Mouse (Mus musculus): Measurements from ENCODE around the gene Sf3b4.
A peak's percentile ranks its signal among the peaks of the same experiment; 100 is the strongest.
"Not testable (repeated sequence)": the region's sequence is repeated elsewhere in the genome, so short reads cannot be mapped to it uniquely, and the experiment has no call there.

Gene Sf3b4

DNA sequence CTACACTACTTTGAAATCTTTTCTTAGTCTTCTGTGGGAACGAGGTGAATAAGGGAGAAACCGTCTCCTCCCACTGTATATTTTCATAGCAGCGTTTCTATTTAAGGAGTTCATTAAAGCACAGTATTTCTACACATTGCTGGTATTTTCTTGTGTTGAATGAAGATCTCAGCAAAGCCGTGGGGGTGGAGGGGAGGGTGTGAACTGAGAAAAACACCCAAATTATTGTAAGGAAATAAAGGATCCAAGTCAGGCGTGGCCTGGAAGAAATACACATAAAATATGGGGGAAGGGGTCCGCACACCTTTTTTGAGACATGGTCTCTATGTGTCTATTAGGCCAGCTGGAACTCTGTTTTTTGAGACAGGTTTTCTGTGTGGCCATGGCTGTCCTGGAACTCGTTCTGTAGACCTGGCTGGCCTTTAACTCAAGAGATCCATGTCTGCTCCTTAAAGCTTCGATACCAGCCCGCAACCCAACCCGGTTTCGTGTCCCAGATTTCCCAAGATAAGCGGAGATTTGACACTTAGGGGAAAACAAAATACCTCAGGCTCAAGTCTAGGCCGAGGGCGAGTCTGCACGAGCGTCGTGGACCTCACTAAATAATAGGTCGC is 442 bp upstream of the Sf3b4 start:
- no peak for DNase-seq (ENCODE audit: inconsistent age in 2 of 2, low spot score in 1 of 2)

DNA sequence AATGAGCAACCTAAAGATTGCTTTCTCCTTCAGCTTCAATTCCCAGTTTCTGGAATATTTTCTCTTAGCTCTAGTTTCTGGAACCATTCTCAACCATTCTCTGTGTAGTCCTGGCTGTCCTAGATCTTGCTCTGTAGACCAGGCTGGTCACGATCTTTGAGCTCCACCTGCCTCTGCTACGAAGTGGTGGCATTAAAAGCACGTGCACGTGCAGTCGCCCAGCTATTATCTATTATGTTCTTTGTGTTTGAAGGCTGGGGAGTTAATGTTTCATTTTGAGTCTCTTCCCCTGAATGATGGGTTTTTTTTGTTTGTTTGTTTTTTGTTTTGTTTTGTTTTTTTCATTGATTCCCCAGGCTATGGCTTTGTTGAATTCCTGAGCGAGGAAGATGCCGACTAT is 1.1 kb downstream of the Sf3b4 start:
- DNase-seq (ENCODE audit: inconsistent age in 2 of 2, low spot score in 1 of 2): no peak

DNA sequence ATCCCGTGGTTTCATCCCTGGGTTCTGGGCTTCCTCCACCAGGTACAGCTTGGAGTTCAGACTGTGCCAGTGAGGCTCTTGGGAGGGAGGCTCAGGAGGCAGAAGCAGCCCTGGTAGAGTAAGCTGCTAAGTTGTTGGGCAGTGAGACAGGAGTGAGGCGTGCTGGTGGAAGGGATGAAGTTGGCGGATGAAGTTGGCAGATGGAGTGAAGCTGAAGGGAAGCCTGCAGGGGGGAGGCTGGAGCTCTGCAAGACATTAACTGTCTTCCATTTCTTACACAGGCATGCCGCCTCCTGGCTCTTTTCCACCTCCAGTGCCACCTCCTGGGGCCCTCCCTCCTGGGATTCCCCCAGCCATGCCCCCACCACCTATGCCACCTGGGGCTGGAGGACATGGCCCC is 1.9 kb downstream of the Sf3b4 start:
- peak in 1 of 2 experiments; percentile 40 for DNase-seq (ENCODE audit: inconsistent age in 2 of 2, low spot score in 1 of 2)

DNA sequence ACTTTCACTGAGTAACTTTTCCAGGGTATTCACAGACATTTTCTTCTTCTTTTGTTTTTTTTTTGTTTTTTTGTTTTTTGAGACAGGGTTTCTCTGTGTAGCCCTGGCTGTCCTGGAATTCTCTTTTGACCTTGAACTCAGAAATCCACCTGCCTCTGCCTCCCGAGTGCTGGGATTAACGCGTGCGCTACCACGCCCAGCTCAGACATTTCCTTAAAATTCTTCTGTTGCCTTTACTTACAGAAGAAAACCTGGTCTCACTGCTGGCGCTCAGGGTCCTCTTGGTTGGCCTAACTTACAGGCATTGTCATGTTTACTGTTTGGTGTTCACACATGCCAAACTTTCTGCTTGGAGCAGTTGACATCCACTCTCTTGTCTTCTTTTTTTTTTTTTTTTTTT is 3.1 kb downstream of the Sf3b4 start:
- no peak for DNase-seq (ENCODE audit: inconsistent age in 2 of 2, low spot score in 1 of 2)

DNA sequence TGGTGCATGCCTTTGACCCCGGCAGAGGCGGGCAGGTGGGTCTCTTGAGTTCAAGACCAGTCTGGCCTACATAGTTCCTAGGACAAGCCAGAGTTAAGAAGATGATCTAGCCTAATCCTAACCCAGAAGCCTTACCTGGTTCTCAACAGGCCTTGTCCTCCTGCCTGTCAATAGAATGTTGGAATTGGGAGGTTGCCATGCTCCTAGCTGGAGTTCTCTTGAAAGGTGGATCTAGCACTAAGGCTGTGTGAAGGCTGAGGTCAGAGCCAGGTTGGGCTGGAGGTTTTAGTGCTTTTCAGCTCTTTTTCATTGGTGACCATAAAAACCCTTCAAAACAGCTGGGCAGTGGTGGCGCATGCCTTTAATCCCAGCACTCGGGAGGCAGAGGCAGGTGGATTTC is 6.3 kb downstream of the Sf3b4 start:
- DNase-seq (ENCODE audit: inconsistent age in 2 of 2, low spot score in 1 of 2): no peak

DNA sequence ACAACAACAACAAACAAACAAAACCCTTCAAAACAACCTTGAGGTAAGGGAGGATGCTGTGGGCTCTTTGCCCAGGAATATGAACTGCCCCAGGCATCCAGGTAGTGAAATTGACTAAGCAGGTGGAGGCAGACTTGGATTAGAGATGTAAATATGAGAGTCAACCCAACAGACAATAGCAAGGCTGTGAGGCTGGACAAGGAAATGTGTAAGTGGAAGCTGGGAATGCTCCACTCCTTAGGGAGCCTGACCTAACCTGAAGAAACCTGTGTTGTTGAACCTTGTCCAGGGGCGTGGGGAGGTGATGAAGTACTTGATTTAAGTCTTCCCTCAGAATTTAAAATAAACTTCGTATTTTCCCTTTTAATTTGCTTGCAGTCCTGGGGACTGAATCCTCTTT is 6.8 kb downstream of the Sf3b4 start:
- no peak for DNase-seq (ENCODE audit: inconsistent age in 2 of 2, low spot score in 1 of 2)

DNA sequence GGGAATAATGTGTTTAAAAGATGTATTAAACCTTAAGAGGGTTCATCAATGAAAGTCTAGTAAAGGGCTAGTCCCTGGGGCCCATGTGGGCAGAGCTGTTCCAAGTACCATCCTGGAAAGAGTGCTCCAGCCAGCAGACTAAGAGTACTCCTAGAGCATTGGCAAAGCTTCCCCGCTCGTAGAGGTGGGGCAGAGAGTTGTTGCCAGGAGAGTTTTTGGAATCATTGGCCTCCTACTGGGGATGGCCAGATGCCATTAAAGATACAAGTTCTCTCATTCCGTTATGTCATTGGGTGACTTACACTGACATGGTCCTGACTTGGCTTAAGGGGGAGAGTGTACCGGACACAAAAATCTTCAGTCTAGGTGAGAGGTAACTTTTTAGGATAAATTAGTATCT is 7.4 kb downstream of the Sf3b4 start:
- DNase-seq (ENCODE audit: inconsistent age in 2 of 2, low spot score in 1 of 2): peak; percentile 35 to 73

DNA sequence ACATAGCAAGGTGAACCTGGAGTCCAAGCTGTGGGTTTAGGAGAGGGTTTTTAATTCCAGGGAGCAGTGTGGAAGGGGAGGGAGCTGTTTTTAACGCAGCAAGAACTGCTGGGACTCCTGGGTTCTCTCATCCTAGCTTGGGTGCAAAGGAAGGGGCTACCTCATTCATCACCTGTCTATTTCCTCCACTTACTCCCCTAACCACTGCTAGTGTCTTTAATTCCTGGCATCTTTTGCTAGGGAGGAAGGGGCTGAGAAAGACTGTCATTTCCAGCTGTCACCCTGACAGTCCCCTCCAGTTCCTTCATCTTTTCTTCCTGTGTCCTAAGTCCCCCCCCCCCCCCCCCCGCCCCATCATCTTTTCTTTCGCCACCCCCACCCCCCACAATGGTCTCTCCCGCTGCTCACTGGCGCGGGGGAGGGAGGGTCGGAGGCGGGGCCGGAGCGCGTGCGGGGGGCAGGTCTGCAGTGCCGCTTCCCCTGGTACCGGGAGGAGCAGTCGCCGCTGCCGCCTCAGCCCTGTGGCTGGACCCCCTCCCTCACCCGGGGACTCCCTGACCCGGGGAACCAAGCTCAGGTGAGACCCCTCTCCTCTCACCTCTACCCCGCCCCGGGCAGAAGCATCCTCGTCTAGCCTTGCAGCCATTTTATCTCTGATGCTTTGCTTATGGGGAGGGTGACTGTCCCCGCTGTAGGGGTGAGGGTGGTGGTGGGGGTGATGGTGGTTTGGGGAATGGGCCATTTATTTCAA is 8.8 kb downstream of the Sf3b4 start, which contains the start of gene Sv2a:
Gene Sv2a (plus strand): TSS at position 425 of the 751 bp plus-strand sequence.
- DNase-seq (ENCODE audit: inconsistent age in 2 of 2, low spot score in 1 of 2): peak; percentile 44 to 72

DNA sequence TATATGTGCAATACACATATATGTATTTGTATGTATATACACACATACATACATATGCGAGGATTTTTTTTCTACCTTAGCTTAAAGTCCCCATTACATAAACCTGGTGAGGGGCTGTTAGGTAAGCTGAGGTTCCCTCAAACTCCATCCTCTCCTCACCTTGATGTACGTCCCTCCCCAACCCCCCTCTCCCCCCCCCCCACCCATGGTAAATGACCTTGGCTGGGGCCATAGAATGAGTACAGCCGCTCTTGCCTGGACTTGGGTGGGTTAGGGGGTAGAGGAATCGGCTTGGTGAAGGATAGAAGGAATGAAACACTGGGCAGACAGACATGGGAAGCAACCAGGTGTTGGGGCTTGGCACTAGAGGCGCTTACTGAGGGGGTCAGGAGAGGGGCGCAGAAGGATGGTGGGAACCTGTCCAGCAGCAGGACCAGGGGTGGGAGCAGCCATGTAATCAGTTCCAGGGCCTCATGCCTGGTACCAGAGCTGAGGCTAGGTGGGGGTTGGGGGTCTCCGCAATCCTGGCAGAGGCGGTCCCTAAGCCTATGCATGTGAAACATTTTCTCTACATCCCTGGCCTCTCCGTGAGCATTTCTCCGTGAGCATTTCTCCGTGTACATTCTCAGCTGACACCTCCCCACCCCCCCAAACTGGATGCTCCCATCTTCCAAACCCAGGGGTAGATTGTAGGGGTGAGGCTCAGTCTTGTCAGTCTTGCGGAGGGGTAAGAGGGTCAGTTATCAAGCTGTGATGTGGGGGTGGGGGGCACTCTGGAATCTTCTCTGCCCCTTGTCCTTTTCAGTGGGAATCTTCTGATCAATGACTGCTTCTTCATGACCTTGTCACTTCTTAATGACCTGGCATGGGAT is 9.6 kb downstream of the Sf3b4 start:
- DNase-seq (ENCODE audit: inconsistent age in 2 of 2, low spot score in 1 of 2): no peak

DNA sequence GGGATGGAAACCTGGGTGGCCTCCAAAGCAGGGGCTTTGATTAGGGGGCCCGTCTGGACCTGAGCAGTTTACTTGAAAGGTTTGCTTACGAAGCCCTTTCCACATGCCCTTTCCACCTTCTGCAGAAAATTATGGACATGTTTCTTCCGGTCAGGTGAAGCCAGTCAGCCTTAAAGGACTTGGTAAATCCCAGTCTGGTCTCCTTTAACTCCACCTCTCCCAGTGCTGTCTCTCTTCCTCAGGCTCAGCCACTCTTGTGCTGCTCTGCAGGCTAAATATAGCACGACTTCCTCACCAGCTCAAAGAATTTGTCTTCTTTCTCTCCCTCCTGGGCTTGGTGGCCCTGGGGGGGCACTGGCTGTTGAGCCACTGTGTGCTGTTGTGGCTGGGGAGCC is 10.2 kb downstream of the Sf3b4 start:
- no peak for DNase-seq (ENCODE audit: inconsistent age in 2 of 2, low spot score in 1 of 2)

DNA sequence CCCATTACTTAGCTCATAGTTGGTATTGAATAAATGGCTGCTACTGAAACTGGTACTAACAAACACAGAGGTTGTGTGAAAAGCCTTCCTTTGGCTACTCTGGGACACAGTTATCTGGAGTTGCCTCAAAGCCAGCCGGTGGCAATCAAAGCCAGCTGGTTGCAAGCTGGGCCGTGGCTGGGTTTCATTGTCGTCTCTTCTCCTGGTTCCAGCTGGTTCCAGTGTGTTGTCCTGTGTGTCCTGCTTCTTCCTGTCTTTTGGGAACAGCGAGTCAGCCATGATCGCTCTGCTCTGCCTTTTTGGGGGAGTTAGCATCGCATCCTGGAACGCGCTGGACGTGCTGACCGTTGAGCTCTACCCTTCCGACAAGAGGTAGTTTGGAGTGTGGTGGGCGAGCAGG is 20.8 kb downstream of the Sf3b4 start:
- DNase-seq (ENCODE audit: inconsistent age in 2 of 2, low spot score in 1 of 2): no peak

DNA sequence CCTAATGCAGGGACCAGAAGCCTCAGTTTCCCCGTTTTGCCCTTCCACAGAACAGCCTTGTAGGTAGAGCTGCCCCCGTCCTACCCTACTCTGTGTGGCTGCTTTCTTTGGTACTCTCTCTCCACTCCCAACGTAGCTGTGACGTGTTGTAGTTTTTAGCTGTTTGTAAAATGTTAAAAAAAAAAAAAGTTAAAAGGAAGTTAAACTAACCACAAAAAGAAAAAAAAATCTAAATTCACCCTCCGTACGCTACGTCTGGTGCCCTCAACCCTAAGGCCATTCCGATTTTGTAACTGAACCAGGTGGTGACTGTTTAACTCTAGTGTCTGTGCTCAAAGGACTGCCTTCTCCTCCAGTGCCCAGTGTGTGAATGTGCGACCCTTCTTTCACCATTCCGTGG is 22.8 kb downstream of the Sf3b4 start:
- DNase-seq (ENCODE audit: inconsistent age in 2 of 2, low spot score in 1 of 2): no peak

DNA sequence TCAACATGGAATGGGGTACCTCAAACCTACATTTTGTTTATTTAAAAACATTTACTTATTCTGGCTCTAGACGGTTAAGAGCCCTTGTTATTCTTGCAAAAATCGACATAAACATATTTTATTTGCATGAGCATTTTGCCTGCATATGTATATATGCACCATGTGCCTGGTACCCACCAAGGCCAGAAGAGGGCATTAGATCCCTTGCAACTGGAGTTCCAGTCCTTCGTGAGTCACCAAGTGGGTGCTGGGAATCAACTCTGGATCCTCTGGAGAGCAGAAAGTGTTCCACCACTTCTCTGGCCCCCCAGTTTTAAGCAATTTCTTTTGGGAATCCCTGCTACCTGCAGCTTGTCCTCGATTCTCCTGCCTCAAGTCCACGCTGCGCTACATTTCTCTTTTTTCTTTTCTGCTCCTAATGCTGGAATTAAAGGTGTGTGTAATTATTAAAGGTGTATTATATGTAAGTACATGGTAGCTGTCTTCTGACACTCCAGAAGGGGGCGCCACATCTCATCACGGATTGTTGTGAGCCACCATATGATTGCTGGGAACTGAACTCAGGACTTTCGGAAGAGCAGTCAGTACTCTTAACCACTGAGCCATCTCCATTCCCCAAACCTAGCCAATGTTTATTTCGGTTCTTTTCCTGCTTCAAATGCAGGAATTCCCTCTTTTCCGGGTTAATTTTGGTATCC is 23.6 kb downstream of the Sf3b4 start:
- DNase-seq (ENCODE audit: inconsistent age in 2 of 2, low spot score in 1 of 2): no peak

DNA sequence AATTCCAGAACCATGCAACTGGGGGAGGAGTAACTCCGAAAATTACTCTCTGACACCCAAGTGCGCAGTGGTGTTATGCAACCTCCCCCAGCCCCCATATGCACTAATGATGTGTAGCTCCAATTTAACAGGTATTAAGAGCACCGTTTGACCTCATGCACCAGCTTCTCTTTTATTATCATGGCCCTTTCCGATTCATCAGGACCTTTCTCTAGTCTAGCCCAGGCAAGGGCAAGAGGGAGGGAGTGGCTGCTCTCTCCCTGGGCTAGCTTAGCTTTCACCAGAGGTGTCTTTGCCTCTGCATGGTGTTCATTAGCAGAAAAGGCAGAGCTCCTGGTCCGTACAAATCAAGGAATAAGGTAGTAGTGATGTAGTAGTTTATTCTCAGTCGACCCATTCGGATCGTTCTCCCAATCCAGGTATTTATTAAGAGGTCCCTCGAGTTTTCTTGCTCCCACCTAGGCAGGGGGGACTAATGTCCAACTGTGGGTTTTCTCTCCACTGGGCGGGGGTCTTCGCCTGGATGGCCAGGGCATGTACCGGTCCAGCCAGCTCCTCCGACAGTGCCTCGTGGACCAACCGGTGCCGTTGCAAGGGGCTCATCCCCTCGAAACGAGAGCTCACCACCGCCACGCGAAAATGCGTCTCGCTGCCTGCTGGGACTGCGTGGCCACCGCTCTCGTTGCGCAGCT is 24.5 kb downstream of the Sf3b4 start:
- DNase-seq (ENCODE audit: inconsistent age in 2 of 2, low spot score in 1 of 2): no peak

DNA sequence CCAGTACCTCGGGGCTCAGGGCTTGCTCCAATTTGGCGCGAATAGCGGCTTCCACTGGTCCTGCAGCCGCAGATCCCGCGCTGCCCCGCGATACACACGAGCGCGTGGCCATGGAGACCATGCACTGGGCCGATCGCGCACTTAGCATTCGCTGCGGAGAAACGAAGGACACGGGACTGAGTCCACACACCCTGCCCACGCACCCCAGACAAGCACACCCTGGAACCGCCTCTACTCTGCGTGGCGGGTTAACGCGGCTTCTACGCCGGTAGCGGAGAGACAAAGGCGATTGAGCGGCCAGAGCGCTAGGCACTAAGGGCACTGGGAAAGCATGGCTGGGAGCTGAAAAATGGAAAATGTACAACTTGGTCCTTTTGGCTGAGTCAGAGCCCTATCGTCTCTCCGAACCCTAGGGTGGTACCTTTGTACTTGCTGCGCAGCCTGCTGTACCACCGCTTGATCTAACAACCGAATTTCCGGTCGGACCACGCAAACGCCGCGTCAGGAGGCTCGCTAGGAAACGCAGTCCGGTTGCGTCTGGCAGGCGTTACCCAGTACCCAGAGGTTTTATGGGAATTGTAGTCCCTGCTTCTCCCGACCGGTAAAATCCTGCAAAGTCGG is 25.1 kb downstream of the Sf3b4 start:
- peak; percentile 92 to 97 for DNase-seq (ENCODE audit: inconsistent age in 2 of 2, low spot score in 1 of 2)

DNA sequence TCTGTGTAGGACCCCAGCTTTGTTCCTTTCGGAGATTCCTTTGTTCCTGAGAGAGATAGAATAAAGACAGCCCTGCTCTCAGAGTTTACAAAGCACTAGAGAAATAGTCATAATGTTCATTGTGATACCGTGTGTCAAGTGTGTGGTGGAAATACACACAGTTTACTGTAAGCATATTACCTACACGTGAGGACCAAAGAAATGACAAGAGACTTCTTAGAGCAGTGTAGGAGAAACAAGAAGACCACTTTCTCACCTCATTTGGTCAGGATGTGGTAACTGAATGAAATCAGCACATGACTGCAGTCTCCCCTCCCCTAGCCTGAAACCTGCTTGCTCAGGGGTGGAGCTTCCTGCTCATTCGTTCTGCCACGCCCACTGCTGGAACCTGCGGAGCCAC is 26.0 kb downstream of the Sf3b4 start:
- peak in 1 of 2 experiments; percentile 55 for DNase-seq (ENCODE audit: inconsistent age in 2 of 2, low spot score in 1 of 2)

DNA sequence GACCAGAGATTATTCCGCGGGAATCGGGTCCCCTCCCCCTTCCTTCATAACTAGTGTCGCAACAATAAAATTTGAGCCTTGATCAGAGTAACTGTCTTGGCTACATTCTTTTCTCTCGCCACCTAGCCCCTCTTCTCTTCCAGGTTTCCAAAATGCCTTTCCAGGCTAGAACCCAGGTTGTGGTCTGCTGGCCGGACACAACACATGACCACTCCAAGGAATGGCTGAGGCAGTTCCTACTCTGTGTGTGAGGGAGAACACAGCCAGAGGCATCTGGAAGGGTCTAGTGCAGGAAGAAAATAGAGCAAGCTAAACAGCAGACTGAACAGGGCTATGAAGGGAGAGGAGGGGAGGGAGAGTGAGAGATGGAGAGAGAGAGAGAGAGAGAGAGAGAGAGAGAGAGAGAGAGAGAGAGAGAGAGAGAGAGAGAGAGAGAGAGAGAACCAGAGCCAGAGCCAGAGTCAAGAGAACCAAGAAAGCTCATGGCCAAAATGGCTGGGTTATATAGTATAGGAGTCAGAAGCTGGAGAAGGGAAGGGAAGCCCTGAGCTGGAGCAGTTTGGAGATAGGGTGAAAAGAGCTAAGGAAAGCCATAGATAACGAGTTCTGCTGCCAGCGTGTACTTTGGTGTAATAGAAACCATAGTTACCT is 26.6 kb downstream of the Sf3b4 start:
- not testable (repeated sequence) for DNase-seq (ENCODE audit: inconsistent age in 2 of 2, low spot score in 1 of 2)

DNA sequence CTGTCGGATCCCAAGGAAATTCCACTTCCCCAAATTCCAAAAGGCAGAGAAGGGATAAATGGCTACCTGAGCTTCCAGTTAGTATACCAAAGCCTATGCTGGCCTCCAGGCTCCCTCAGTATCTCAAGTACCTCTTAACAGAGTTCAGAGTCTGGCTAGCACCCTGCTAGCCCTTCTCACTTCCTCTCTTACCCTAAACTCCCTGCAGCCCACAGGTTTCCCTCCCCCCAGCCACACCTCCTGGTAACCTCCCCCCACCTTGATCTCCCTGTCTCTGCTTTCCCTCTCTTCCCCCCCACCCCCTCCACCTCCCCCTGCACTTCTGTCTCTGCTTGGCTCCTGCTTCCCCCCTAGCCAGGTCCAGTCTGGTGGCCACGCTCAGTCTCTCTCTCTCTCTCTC is 27.6 kb downstream of the Sf3b4 start:
- DNase-seq (ENCODE audit: inconsistent age in 2 of 2, low spot score in 1 of 2): no peak

DNA sequence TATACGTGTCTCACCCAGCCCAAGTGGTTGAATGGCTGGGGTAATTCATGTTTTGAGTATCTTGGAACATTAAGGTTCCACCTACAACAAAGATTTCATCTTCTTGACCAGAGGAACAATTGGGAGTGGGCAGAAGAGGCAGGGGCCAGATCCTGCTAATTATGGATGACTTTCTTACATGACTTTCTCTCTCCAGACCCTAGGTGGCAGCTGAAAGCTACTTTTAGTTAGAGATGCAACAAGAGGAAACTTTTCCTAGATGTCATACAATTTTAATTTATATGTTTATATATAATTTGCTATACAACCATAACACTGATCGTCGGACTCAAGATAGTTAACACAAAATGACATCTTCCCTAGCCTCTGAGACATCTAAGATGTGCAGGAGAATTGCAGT is 35.7 kb downstream of the Sf3b4 start:
- DNase-seq (ENCODE audit: inconsistent age in 2 of 2, low spot score in 1 of 2): peak in 1 of 2 experiments; percentile 53

DNA sequence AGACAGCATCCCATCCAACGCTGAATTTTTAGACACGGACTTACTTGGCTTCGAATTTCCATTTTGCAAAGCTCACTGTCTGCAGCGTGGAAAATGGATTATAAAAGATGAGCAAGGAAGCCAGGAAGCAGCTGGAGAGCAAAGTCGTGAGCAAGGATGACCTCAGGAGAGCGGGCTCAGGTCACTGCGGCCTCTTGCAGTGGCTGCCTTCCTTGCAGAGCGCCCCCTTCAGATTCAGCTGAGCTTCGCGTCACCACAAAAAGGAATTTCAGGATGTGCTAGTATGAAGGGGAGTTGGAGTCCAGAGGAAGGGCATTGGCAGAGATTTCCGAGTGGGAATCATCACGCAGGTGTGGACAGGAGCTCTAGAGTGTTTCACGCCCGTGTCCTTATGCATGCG is 37.1 kb downstream of the Sf3b4 start:
- DNase-seq (ENCODE audit: inconsistent age in 2 of 2, low spot score in 1 of 2): peak; percentile 44 to 76
